Mouse (Mus musculus) erythroid progenitor cell, adult 5-6 weeks (primary cell): Measurements from ENCODE around the gene Tecpr1. TPM values are rescaled to one million over a fixed set of nuclear protein-coding genes. Genes with fewer than 3 reads are reported as not detected.

Experiments
- ATAC-seq: replicated peaks from 2 replicates; pipeline ENCODE4 v1.8.0; 2016; ENCODE audit warnings: moderate number of reproducible peaks, mild to moderate bottlenecking, moderate TSS enrichment, inconsistent platforms; ENCODE audit not compliant: poor library complexity, low FRiP score, severe bottlenecking
- total RNA-seq, 2 experiments: library from RNA; stranded (forward) in 1 of 2; stranded (reverse) in 1 of 2; fragments of 150-400 nt in 1 of 2; fragments of 186-747, 209-891 nt in 1 of 2; gene quantifications; 2 replicates each; pipeline versions ENCODE4 v1.2.3 to v1.2.4; 2015 to 2017; ENCODE audit warnings: low replicate concordance in 2 of 2

Tecpr1 gene
- total RNA-seq, 2 experiments from 2014 or later, result 2.1 to 2.9 TPM

- ATAC-seq, result no peak
These were observed 40.2 kb downstream of the Tecpr1 start for GRCm38 (mm10) chr5:144183248-144183559.

- ATAC-seq, result no peak
These were observed 40.7 kb downstream of the Tecpr1 start for GRCm38 (mm10) chr5:144182542-144183247.

- ATAC-seq, result no peak
These were observed 42.2 kb downstream of the Tecpr1 start for GRCm38 (mm10) chr5:144181249-144181648.

GRCm38 (mm10) chr5:144178216-144178615 is 45.2 kb downstream of the Tecpr1 start:
- ATAC-seq, result no peak

- no peak for ATAC-seq
These were observed 49.8 kb downstream of the Tecpr1 start for GRCm38 (mm10) chr5:144173648-144174047.

GRCm38 (mm10) chr5:144169275-144169975 is 54.0 kb downstream of the Tecpr1 start:
- no peak for ATAC-seq

- ATAC-seq, result no peak
These were observed 57.7 kb downstream of the Tecpr1 start for GRCm38 (mm10) chr5:144165756-144166155.

GRCm38 (mm10) chr5:144162813-144163517 is 60.5 kb downstream of the Tecpr1 start:
- no peak for ATAC-seq

GRCm38 (mm10) chr5:144162080-144162812 is 61.2 kb downstream of the Tecpr1 start:
- ATAC-seq, result no peak

GRCm38 (mm10) chr5:144159137-144159536 is 64.3 kb downstream of the Tecpr1 start:
- ATAC-seq, result no peak

- no peak for ATAC-seq
These were observed 64.8 kb downstream of the Tecpr1 start for GRCm38 (mm10) chr5:144158604-144159003.

GRCm38 (mm10) chr5:144154528-144154927 is 68.9 kb downstream of the Tecpr1 start:
- no peak for ATAC-seq

- no peak for ATAC-seq
These were observed 72.1 kb downstream of the Tecpr1 start for GRCm38 (mm10) chr5:144151270-144151669.

- ATAC-seq, result no peak
These were observed 73.9 kb downstream of the Tecpr1 start for GRCm38 (mm10) chr5:144149530-144149929.

GRCm38 (mm10) chr5:144146898-144147297 is 76.5 kb downstream of the Tecpr1 start:
- ATAC-seq, result no peak

Other genes with a start within 250 kb of the Tecpr1 start
- 64.9 and 86.4 TPM in 2 replicates for gene Ccz1, start 208.7 kb downstream of the Tecpr1 start, total RNA-seq (2015; ENCODE audit: low replicate concordance)
- gene Ccz1, start 208.7 kb downstream of the Tecpr1 start, total RNA-seq (2017; ENCODE audit: low replicate concordance), result 32.5 and 45.2 TPM in 2 replicates
- gene Ocm, start 196.9 kb downstream of the Tecpr1 start, total RNA-seq (2015; ENCODE audit: low replicate concordance), result not detected in 2 replicates
- gene Ocm, start 196.9 kb downstream of the Tecpr1 start, total RNA-seq (2017; ENCODE audit: low replicate concordance), result not detected in 2 replicates
- 17.3 and 23.9 TPM in 2 replicates for gene Lmtk2, start 123.2 kb downstream of the Tecpr1 start, total RNA-seq (2015; ENCODE audit: low replicate concordance)
- 23.1 and 25.4 TPM in 2 replicates for gene Lmtk2, start 123.2 kb downstream of the Tecpr1 start, total RNA-seq (2017; ENCODE audit: low replicate concordance)
- gene Bhlha15, start 33.3 kb downstream of the Tecpr1 start, total RNA-seq (2015; ENCODE audit: low replicate concordance), result not detected in 2 replicates
- not detected in 2 replicates for gene Bhlha15, start 33.3 kb downstream of the Tecpr1 start, total RNA-seq (2017; ENCODE audit: low replicate concordance)
- gene Bri3, start 20.8 kb upstream of the Tecpr1 start, total RNA-seq (2015; ENCODE audit: low replicate concordance), result 20.1 and 20.5 TPM in 2 replicates
- 3.0 and 4.9 TPM in 2 replicates for gene Bri3, start 20.8 kb upstream of the Tecpr1 start, total RNA-seq (2017; ENCODE audit: low replicate concordance)
- not detected in 2 replicates for gene Baiap2l1, start 134.5 kb upstream of the Tecpr1 start, total RNA-seq (2015; ENCODE audit: low replicate concordance)
- gene Baiap2l1, start 134.5 kb upstream of the Tecpr1 start, total RNA-seq (2017; ENCODE audit: low replicate concordance), result not detected in 2 replicates